Mouse (Mus musculus): Measurements from ENCODE around the gene Urah. TPM values are rescaled to one million over a fixed set of nuclear protein-coding genes. Genes with fewer than 3 reads are reported as not detected.

Gene Urah
- polyA plus RNA-seq, 1 experiment from 2014 or later: 0.18 TPM

DNA sequence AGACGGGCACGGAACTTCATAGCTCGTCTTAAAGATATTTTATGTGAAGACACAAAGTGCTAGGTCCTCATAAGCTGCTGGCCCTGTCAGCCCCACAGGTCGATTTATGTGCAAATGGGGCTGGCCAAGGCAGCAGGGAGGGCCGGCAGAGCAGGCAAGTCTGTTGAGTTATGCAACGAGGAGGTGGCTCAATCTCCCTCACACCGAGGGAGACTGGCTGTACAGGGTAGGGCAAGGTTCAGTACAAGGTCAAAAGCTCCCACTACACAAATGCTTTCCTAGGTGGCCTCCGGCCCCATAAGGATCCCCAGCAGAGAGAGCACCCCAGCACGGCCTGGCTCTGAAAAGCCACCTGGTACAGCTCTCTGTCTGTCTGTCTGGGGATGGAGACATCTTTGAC lies 18.6 kb downstream of the Urah start:
- CTCF ChIA-PET: interaction anchor here (2.5 kb wide), 1 partner anchor 8 kb away, joined by 6 read pairs; the partner anchor contains the start of gene Scgb1c1
- POLR2A ChIA-PET: no interaction called here
- no peaks in the 10 kb centered on the region for H3K27me3 ChIP-seq
- TF ChIP-seq CTCF (IDR thresholded peaks at IDR 0.05): no peak
- no peak for DNase-seq (ENCODE audit: low read depth, low spot score)
- in situ Hi-C loops (cut with MboI; ENCODE audit: low pct_unique_long_range_greater_than_20kb): no loop called here
- no peak for ATAC-seq

DNA sequence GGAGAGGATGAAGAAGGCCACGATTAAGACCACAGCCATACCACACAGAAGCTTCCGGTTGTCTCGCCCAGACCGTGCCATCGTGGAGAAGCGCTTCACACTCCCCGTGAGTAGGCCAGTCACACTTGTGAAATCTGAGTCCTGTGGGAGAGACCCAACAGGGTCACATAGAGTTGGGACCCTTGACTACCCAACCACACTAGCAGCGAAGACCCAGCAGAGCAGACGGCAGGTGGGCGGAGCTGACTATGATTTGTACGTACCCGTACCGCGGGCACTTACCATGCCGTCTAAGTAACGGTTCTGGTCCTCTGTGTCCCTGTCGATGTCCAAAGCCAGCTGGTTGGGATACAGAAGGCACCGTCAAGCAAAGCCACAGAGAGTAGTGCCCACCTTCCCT lies 19.7 kb downstream of the Urah start:
- DNase-seq (ENCODE audit: low read depth, low spot score) (no peak), ATAC-seq (no peak)
- CTCF ChIA-PET: interaction anchor here (2.5 kb wide), 1 partner anchor 10 kb away, joined by 6 read pairs; the partner anchor contains the start of gene Scgb1c1
- POLR2A ChIA-PET: no interaction called here
- in situ Hi-C loops (cut with MboI; ENCODE audit: low pct_unique_long_range_greater_than_20kb): no loop called here
- no peaks in the 10 kb centered on the region for H3K27me3 ChIP-seq
- no peak for TF ChIP-seq CTCF (IDR thresholded peaks at IDR 0.05)

DNA sequence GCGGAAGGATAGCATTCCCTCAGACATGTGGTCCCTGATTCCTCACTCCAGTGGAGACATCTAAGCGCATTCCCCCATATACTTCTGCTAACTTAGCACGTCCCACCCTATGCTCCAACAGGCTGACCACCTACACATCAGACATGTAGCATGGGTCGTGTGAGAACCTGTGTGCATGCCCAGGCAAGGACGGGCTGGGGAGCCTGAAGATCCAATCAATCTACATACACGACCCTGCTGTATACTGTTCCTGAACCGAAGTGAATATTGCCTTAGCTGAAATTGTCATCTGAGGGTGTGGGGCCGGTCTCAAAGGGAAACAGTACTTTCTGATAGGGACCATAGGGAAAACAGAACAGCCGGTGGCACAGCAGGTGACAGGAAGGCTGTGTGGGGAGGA lies 20.4 kb downstream of the Urah start:
- ChIA-PET CTCF (no interaction called here), POLR2A (no interaction called here)
- in situ Hi-C loops (cut with MboI; ENCODE audit: low pct_unique_long_range_greater_than_20kb): no loop called here
- no peak for DNase-seq (ENCODE audit: low read depth, low spot score)
- no peak for ATAC-seq
- no peak for TF ChIP-seq CTCF (IDR thresholded peaks at IDR 0.05)
- no peaks in the 10 kb centered on the region for H3K27me3 ChIP-seq

DNA sequence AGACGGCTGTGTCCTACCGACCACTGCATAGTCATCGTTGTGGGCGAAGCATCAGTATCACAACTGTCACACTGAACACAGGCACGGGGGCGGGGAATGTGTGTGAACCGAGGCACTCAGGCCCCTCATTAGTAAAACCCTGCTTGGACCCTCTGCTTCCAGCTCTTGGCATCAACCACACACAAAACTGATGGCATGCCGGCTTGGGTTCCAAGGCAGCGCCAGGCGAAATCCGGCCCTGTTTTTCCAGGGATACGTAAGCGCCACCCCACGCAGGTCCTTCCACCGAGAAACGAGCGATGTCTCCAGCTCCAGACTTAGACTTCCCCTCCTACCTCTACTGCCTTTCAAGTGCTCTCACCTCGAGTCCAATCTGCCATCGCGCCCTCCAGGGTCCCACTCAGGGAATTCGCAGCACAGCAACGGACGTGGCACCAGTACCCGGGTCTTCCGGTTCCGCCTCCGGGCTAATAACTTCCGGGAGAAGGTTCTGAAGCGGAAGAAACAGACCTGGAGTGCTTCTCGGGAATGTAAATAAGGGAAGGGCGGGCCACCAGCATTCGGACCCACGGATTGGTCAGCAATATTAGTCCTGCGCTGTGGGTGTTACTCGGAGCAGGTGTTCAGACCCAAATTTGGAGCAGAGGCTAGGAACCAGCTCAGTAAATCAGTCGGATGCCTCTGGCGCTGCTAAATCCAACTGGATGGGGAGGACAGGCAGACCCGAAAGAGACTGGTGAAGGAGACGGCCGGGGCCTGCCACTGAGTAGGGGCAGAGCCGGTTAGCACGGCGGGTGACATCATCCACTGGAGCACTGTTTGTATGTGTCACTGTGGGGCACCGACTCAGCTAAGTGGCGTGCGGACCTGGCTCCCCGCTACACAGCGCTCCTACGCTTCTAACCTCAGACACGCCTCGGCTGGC lies 21.3 kb downstream of the Urah start, which contains the start of gene Gm45785:
Gene Gm45785 (minus strand): TSS at position 472 of the 925 bp plus-strand sequence.
- DNase-seq (ENCODE audit: low read depth, low spot score) (peak; percentile 80), ATAC-seq (peak; percentile 84)
- in situ Hi-C loops (cut with MboI; ENCODE audit: low pct_unique_long_range_greater_than_20kb): no loop called here
- no peak for TF ChIP-seq CTCF (IDR thresholded peaks at IDR 0.05)
- POLR2A ChIA-PET: interaction anchor here (0.7 to 2.3 kb wide), 2 partner anchors 14 to 25 kb away, joined by 3 to 10 read pairs; partner anchors contain the start of genes Psmd13 and Sirt3
- CTCF ChIA-PET: interaction anchor here (1.2 to 1.4 kb wide), 2 partner anchors 16 to 47 kb away, joined by 3 read pairs; no protein-coding TSS in a partner anchor
- no peaks in the 10 kb centered on the region for H3K27me3 ChIP-seq

DNA sequence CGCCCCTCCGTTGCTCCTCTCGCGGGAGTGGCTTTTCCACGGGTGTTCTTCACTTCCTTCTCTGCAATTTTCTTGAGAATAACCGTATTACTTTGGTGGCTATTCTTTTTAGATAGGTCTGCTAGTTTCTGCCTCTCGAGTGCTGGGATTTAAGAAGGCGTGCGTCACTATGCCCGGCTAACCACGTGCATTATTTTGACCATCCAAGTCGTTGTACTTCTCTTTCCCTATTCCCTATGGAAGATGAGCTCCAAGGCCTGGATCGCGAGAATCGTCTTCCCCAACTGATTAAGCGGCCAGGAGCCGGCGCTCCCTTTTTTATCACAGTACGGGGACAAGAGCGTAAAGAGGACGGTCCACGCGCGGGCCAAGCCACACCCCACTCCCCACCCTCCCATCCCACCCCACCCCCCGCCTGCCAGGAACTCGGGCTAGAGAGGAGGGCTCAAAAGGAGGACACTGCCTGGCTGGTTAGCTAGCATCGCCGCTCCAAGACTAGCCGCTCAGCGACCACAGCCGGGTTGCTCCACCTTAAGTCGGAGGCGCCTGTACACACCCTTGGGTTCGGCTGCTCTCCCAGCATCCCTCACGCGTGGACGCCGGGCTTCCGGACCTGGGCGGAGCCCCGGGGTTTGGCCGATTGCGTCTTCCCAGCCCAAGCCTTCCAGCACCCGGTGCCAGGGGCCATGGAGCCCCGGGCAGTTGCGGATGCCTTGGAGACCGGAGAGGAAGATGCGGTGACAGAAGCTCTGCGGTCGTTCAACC lies 22.1 kb downstream of the Urah start, which contains the start of gene Ric8a:
Gene Ric8a (plus strand): TSS at position 173 of the 765 bp plus-strand sequence.
- in situ Hi-C loops (cut with MboI; ENCODE audit: low pct_unique_long_range_greater_than_20kb): no loop called here
- no peak for DNase-seq (ENCODE audit: low read depth, low spot score)
- POLR2A ChIA-PET: interaction anchor here (1.0 to 2.3 kb wide), 3 partner anchors 9 to 24 kb away, joined by 3 to 10 read pairs (median 6); partner anchors contain the start of genes Odf3, Psmd13 and Sirt3
- peak; percentile 72 for ATAC-seq
- TF ChIP-seq CTCF (IDR thresholded peaks at IDR 0.05): no peak
- no peaks in the 10 kb centered on the region for H3K27me3 ChIP-seq
- CTCF ChIA-PET: interaction anchor here (1.2 to 1.4 kb wide), 2 partner anchors 15 to 46 kb away, joined by 3 read pairs; no protein-coding TSS in a partner anchor

DNA sequence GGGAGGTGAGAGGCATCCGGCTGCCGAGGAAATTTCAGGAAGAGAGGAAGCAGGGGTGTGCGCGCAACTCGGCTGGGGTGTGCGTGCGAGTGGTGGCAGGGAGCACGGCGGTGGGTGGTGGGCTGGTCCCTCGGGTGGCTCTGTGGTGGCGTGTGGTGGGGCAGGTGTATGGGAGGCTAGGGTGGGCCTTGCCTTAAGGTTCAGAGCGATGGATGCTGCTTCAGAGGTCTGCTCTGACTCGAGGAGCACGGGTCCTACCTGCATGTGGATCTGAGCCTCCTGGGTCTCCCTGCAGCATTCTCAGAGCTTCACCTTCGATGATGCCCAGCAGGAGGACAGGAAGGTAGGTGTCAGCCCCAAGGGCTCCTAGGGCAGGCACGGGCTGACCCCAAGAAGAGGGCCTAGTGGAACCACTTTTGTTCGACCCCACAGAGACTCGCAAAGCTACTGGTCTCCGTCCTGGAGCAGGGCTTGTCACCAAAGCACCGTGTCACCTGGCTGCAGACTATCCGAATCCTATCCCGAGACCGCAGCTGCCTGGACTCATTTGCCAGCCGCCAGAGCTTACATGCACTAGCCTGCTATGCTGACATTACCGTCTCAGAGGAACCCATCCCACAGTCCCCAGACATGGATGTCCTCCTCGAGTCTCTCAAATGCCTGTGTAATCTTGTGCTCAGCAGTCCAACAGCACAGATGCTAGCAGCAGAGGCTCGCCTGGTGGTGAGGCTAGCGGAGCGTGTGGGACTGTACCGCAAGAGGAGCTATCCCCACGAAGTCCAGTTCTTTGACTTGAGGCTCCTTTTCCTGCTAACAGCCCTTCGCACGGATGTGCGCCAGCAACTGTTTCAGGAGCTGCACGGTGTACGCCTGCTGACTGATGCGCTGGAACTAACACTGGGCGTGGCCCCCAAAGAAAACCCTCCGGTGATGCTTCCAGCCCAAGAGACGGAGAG lies 23.0 kb downstream of the Urah start, which contains the start of gene Bet1l:
Gene Bet1l (minus strand): TSS at position 28 of the 956 bp plus-strand sequence.
- POLR2A ChIA-PET: interaction anchor here (1.0 to 2.3 kb wide), 3 partner anchors 10 to 24 kb away, joined by 3 to 10 read pairs (median 6); partner anchors contain the start of genes Odf3, Psmd13 and Sirt3

DNA sequence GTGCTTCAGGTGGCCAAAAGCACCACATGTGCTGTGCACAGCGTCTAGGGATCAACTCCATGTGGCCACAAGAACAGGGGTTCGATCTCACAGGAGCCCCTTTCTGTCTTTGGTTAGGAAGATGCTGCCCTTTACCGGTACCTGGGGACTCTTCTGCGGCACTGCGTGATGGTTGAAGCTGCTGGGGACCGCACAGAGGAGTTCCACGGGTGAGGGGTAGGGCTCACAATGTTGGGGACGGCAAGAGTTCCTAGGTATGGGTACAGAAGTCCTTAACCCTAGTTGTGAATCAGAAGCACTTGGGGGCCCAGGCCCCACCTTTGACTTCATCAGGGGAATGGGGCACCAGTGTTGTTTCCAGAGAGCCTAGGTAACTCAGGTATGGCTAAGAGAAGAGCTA lies 23.9 kb downstream of the Urah start:
- CTCF ChIA-PET: interaction anchor here (1.5 to 4.5 kb wide), 2 partner anchors 13 to 27 kb away, joined by 3 to 22 read pairs; no protein-coding TSS in a partner anchor
- DNase-seq (ENCODE audit: low read depth, low spot score): no peak
- TF ChIP-seq CTCF (IDR thresholded peaks at IDR 0.05): no peak
- no peak for ATAC-seq
- in situ Hi-C loops (cut with MboI; ENCODE audit: low pct_unique_long_range_greater_than_20kb): no loop called here
- POLR2A ChIA-PET: interaction anchor here (1.6 kb wide), 1 partner anchor 10 kb away, joined by 5 read pairs; no protein-coding TSS in a partner anchor
- no peaks in the 10 kb centered on the region for H3K27me3 ChIP-seq

More for the DNA sequence above, 23.0 kb downstream of the Urah start, which contains the start of gene Bet1l:
- DNase-seq (ENCODE audit: low read depth, low spot score): no peak
- TF ChIP-seq CTCF (IDR thresholded peaks at IDR 0.05): no peak
- CTCF ChIA-PET: interaction anchor here (1.2 to 4.5 kb wide), 4 partner anchors 14 to 45 kb away, joined by 3 to 22 read pairs (median 3); no protein-coding TSS in a partner anchor
- no peaks in the 10 kb centered on the region for H3K27me3 ChIP-seq
- in situ Hi-C loops (cut with MboI; ENCODE audit: low pct_unique_long_range_greater_than_20kb): no loop called here
- peak; percentile 2 for ATAC-seq

DNA sequence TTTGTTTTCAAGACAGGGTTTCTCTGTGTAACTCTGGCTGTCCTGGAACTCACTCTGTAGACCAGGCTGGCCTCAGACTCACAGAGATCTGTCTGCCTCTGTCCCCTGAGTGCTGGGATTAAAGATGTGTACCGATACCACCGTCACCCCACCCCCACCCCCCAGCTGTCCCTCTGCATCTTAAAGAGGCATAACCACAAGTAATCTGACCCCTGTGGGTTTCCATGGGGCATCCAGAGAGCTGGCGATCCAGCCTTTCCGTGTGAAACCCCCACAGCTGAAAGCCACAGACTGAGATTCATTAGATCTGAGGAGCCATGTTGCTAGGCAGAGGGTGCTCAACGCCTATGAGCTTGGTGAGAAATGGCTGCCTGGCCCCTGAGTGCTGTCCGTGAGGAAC lies 25.2 kb downstream of the Urah start:
- no peaks in the 10 kb centered on the region for H3K27me3 ChIP-seq
- ATAC-seq (no peak), DNase-seq (ENCODE audit: low read depth, low spot score) (no peak)
- POLR2A ChIA-PET: interaction anchor here (1.6 kb wide), 1 partner anchor 8 kb away, joined by 5 read pairs; no protein-coding TSS in a partner anchor
- TF ChIP-seq CTCF (IDR thresholded peaks at IDR 0.05): no peak
- CTCF ChIA-PET: interaction anchor here (1.5 to 4.5 kb wide), 2 partner anchors 11 to 21 kb away, joined by 4 to 22 read pairs; no protein-coding TSS in a partner anchor
- in situ Hi-C loops (cut with MboI; ENCODE audit: low pct_unique_long_range_greater_than_20kb): no loop called here

DNA sequence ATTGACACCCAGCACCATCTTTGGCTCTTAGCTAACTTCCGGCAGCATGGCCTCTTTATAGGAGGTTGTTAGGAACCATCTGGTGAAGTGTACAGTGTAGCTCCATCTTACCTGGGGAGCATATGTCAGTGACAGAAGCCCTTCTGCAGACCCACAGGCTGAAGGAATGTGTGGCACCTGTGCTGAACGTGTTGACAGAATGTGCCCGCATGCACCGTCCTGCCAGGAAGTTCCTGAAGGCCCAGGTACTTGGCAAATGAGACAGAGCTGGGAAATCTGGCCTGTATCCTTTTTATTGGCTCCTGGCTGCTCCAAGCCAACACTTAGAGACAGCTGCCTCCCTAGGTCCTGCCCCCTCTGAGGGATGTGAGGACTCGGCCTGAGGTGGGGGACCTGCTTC lies 25.9 kb downstream of the Urah start:
- ATAC-seq (no peak), DNase-seq (ENCODE audit: low read depth, low spot score) (no peak)
- no peaks in the 10 kb centered on the region for H3K27me3 ChIP-seq
- POLR2A ChIA-PET: no interaction called here
- CTCF ChIA-PET: interaction anchor here (1.5 to 4.5 kb wide), 2 partner anchors 11 to 20 kb away, joined by 4 to 22 read pairs; no protein-coding TSS in a partner anchor
- in situ Hi-C loops (cut with MboI; ENCODE audit: low pct_unique_long_range_greater_than_20kb): no loop called here
- TF ChIP-seq CTCF (IDR thresholded peaks at IDR 0.05): no peak
